Mouse (Mus musculus) lung, postnatal 0 days (tissue): ENCODE measurements around the gene Capns2. TPM values are rescaled to one million over a fixed set of nuclear protein-coding genes. Genes with fewer than 3 reads are reported as not detected.
A peak's percentile ranks its signal among the peaks of the same experiment; 100 is the strongest.

Experiments
- ATAC-seq: fragments of 200-750 bp; cut with Nextera tagmentation; 2 replicates; pipeline ENCODE4 v1.8.0; 2017; ENCODE audit warnings: moderate library complexity
- DNase-seq: peaks from one replicate; pipeline ENCODE4 v3.0.0-alpha.2; 2016; ENCODE audit warnings: low spot score
- H3K27ac ChIP-seq: fragments of 300-500 bp; sonication (generic); 2 replicates; pipeline ENCODE4 v1.5.1; 2014; ENCODE audit warnings: antibody characterized with exemption, mild to moderate bottlenecking, low read length, mixed read lengths
- H3K27me3 ChIP-seq: fragments of 300-500 bp; sonication (generic); replicated peaks from 2 replicates; pipeline ENCODE4 v1.6.1; 2014; ENCODE audit warnings: low read length, mixed read lengths; ENCODE audit not compliant: insufficient read depth
- H3K36me3 ChIP-seq: fragments of 300-500 bp; sonication (generic); 2 replicates; pipeline ENCODE4 v1.6.1; 2014; ENCODE audit warnings: low read length, mixed read lengths; ENCODE audit not compliant: insufficient read depth
- H3K4me1 ChIP-seq: fragments of 300-500 bp; sonication (generic); 2 replicates; pipeline ENCODE4 v1.6.1; 2014; ENCODE audit warnings: antibody characterized with exemption, low read depth, low read length, mixed read lengths; ENCODE audit not compliant: insufficient read depth
- H3K4me2 ChIP-seq: fragments of 300-500 bp; sonication (generic); replicated peaks from 2 replicates; pipeline ENCODE4 v1.6.1; 2014; ENCODE audit warnings: low read depth, mild to moderate bottlenecking, low read length, moderate library complexity, mixed read lengths
- H3K4me3 ChIP-seq: fragments of 300-500 bp; sonication (generic); 2 replicates; pipeline ENCODE4 v1.5.1; 2014; ENCODE audit warnings: low read depth, low read length
- H3K9ac ChIP-seq: fragments of 300-500 bp; sonication (generic); replicated peaks from 2 replicates; pipeline ENCODE4 v1.6.1; 2014; ENCODE audit warnings: low read depth, mild to moderate bottlenecking
- H3K9me3 ChIP-seq: fragments of 300-500 bp; sonication (generic); 2 replicates; pipeline ENCODE4 v1.6.1; 2016; ENCODE audit warnings: low read length, mixed read lengths
- CTCF ChIP-seq: IDR thresholded peaks from 2 replicates; pipeline ENCODE4 v1.5.1; 2016; ENCODE audit warnings: antibody characterized with exemption, mild to moderate bottlenecking
- EP300 ChIP-seq: IDR thresholded peaks from 2 replicates; pipeline ENCODE4 v1.6.1; 2016; ENCODE audit warnings: antibody characterized with exemption, mild to moderate bottlenecking, control low read depth
- WGBS: fragments of 180-500 bp; shearing (Covaris S2); extraction: QIAGEN DNeasy Blood & Tissue Kit; methylation state at CpG from one replicate; pipeline ENCODE4 v1.1.7; 2014; 5-methylcytosine and 5-hydroxymethylcytosine counted together
- polyA plus RNA-seq: library from polyadenylated mRNA; unstranded; fragments of >200 nt; fragmentation: Nextera tagmentation; extraction: Ambion mirVana; gene quantifications from 2 replicates; pipeline ENCODE4 v1.2.1, GENCODE M21; 2015

Capns2 gene
- polyA plus RNA-seq: 0.13 TPM in 1 of 2 replicates, not detected in the other

- TF ChIP-seq EP300 (no peak), CTCF (no peak)
- H3K9me3 ChIP-seq: no peaks in the 10 kb centered on the region
- H3K4me1 ChIP-seq: no peaks in the 10 kb centered on the region
- no peak within 1 kb of the TSS for H3K9ac ChIP-seq
- 93% methylated on average over 5 of the region's 5 CpGs for WGBS
- H3K4me3 ChIP-seq: no peak within 1 kb of the TSS
- H3K36me3 ChIP-seq: no peaks in the 10 kb centered on the region
- H3K4me2 ChIP-seq: no peak within 1 kb of the TSS
- no peak for DNase-seq
- H3K27me3 ChIP-seq: no peaks in the 10 kb centered on the region
- H3K27ac ChIP-seq: no peak within 1 kb of the TSS
- no peak for ATAC-seq
These were observed at the start of gene Capns2 for GRCm38 (mm10) chr8:92901107-92901506. Gene Capns2, plus strand, starts transcription at chr8:92901407.

DNA sequence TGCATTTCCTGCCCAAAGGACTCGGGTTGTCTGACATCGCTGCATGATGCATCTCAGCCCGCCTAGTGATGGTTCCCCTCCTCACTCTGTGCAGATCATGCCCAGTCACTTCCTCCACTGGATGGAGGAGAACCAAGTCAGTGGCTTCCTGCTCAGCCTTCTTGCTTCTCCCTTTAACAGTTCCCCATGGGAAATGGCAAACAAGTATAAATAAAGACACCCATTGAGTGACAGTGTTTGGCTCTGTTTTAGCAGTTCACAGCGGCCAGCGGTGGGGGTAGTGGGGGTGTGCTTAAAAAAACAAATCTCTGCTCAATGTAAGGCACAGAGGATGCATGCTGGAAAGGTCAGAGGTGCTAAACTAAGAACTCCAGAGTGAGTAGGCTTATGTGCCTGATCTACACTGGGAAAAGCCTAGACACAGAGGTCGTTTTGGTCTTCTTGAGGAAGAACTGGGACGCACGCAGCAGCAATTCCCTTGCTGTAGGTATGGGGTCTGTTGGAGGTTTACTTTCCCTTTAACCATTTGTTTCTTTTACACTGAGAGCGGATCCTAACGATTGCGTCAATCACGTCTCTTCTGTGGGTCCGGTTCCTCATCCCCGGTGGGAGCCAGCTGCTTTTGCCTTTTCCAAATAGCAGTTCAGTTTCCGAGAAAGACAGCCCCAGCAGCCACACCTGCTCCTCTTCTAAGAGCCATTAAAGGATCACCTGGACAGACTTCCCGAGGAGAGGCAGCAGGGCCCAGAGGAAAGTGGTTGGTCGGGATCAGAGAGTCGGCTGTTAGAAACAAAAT lies 47.8 kb upstream of the Capns2 start:
- no peak overlapping the region for H3K9ac ChIP-seq
- H3K4me2 ChIP-seq: no peak overlapping the region
- TF ChIP-seq CTCF (no peak), EP300 (no peak)
- H3K27ac ChIP-seq: no peak overlapping the region
- peaks cover 3% of the 10 kb centered on the region; the same call in 1 of the 2 replicates for H3K4me1 ChIP-seq
- WGBS: 37% methylated on average over 18 of the region's 18 CpGs
- DNase-seq (peak; percentile 45), ATAC-seq (peak; percentile 33)
- H3K27me3 ChIP-seq: no peaks in the 10 kb centered on the region
- H3K36me3 ChIP-seq: no peaks in the 10 kb centered on the region
- H3K9me3 ChIP-seq: no peaks in the 10 kb centered on the region
- no peak overlapping the region for H3K4me3 ChIP-seq

- ATAC-seq (no peak), DNase-seq (peak; percentile 27)
- TF ChIP-seq CTCF: no peak
- no peak for TF ChIP-seq EP300
- Histone ChIP-seq H3K36me3 (no peaks in the 10 kb centered on the region), H3K9ac (no peak overlapping the region), H3K27ac (no peak overlapping the region), H3K4me1 (peaks cover 3% of the 10 kb centered on the region; the same call in 1 of the 2 replicates), H3K4me3 (no peak overlapping the region), H3K27me3 (no peaks in the 10 kb centered on the region), H3K4me2 (peak overlapping the region; percentile 60; the same call in 1 of the 2 replicates), H3K9me3 (no peaks in the 10 kb centered on the region)
- 74% methylated on average over 3 of the region's 3 CpGs for WGBS
These were observed 46.5 kb upstream of the Capns2 start for GRCm38 (mm10) chr8:92854673-92855072.

- peak; percentile 84 for DNase-seq
- WGBS: under 1% methylated on average over 50 of the region's 50 CpGs
- Histone ChIP-seq H3K4me3 (peak within 1 kb of the TSS; percentile 40), H3K36me3 (no peaks in the 10 kb centered on the region), H3K9ac (no peak within 1 kb of the TSS), H3K9me3 (no peaks in the 10 kb centered on the region), H3K27ac (no peak within 1 kb of the TSS), H3K4me2 (peak within 1 kb of the TSS; percentile 60), H3K4me1 (peaks cover 3% of the 10 kb centered on the region; the same call in 1 of the 2 replicates), H3K27me3 (no peaks in the 10 kb centered on the region)
- TF ChIP-seq CTCF (no peak), EP300 (no peak)
- peak; percentile 71 for ATAC-seq
These were observed 45.9 kb upstream of the Capns2 start, which contains the start of gene Lpcat2 for GRCm38 (mm10) chr8:92855171-92855894. Gene Lpcat2, plus strand, starts transcription at chr8:92855339.

DNA sequence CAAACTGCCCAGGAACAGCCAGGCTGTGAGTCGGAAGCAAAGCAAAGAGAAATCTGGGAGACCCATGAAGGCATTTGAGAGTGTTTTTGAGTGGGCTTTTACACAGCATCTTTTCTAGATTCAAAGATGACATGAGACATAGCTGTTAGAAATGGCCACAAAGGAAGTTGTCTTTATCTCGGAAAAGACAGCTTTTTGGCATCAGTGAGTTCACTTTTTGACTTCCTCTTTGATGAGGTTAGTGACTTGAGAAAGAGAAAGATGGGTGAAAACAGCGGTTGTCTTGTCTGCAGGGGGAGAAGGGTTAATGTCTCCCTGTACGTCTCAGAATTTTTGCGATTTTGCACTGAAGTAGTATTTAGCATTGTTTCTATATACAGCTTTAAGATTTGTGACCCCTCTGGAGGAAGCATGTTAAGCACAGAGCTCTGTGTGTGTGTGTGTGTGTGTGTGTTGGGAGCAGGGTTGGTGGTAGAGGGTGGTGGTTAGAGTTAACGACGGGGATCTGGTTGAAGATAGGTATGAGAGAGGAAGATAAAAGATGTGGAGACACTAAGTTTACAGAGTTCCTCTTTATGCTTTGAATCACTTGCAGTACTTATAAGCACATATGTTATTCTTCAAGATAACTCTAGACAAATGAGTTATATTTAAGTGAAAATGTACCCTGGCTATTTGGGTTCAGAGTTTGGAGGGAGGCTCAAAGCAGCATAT lies 44.8 kb upstream of the Capns2 start:
- no peak for TF ChIP-seq CTCF
- Histone ChIP-seq H3K4me3 (0 out of 2 replicates have a peak overlapping the region, but pooled peaks have one; percentile 40), H3K36me3 (no peaks in the 10 kb centered on the region), H3K4me1 (peaks cover 3% of the 10 kb centered on the region; the same call in 1 of the 2 replicates), H3K9me3 (no peaks in the 10 kb centered on the region), H3K9ac (no peak overlapping the region), H3K4me2 (0 out of 2 replicates have a peak overlapping the region, but pooled peaks have one; percentile 60), H3K27ac (no peak overlapping the region), H3K27me3 (no peaks in the 10 kb centered on the region)
- no peak for DNase-seq
- ATAC-seq: no peak
- 66% methylated on average over 7 of the region's 7 CpGs for WGBS
